Mouse (Mus musculus) forebrain, embryonic 11.5 days (tissue): ENCODE measurements around the gene Prkca. TPM values are rescaled to one million over a fixed set of nuclear protein-coding genes. Genes with fewer than 3 reads are reported as not detected.

ENCODE experiments used
- ATAC-seq: fragments of 200-750 bp; cut with Nextera tagmentation; replicated peaks from 2 replicates; pipeline ENCODE4 v1.8.0; 2017; ENCODE audit warnings: moderate TSS enrichment; ENCODE audit not compliant: low FRiP score
- DNase-seq: peaks from one replicate; pipeline ENCODE4 v3.0.0-alpha.2; 2017; ENCODE audit warnings: low spot score
- H3K27ac ChIP-seq: fragments of 300-500 bp; sonication (generic); 2 replicates; pipeline ENCODE4 v1.5.1; 2014; ENCODE audit warnings: low read depth, low read length
- H3K27me3 ChIP-seq: fragments of 300-500 bp; sonication (generic); 2 replicates; pipeline ENCODE4 v1.6.1; 2014; ENCODE audit warnings: mild to moderate bottlenecking, low read length, mixed read lengths; ENCODE audit not compliant: control insufficient read depth, insufficient read depth
- H3K36me3 ChIP-seq: fragments of 300-500 bp; sonication (generic); 2 replicates; pipeline ENCODE4 v1.6.1; 2014; ENCODE audit warnings: mild to moderate bottlenecking, low read length, moderate library complexity, mixed read lengths; ENCODE audit not compliant: control insufficient read depth, insufficient read depth
- H3K4me1 ChIP-seq: fragments of 300-500 bp; sonication (generic); replicated peaks from 2 replicates; pipeline ENCODE4 v1.6.1; 2014; ENCODE audit warnings: low read length, mixed read lengths; ENCODE audit not compliant: control insufficient read depth, insufficient read depth
- H3K4me2 ChIP-seq: fragments of 300-500 bp; sonication (generic); 2 replicates; pipeline ENCODE4 v1.6.1; 2014; ENCODE audit warnings: low read depth, mild to moderate bottlenecking, low read length, moderate library complexity, mixed read lengths; ENCODE audit not compliant: severe bottlenecking
- H3K4me3 ChIP-seq: fragments of 300-500 bp; sonication (generic); 2 replicates; pipeline ENCODE4 v1.5.1; 2014; ENCODE audit warnings: low read depth, low read length
- H3K9ac ChIP-seq: fragments of 300-500 bp; sonication (generic); 2 replicates; pipeline ENCODE4 v1.6.1; 2014; ENCODE audit warnings: low read length
- H3K9me3 ChIP-seq: fragments of 300-500 bp; sonication (generic); 2 replicates; pipeline ENCODE4 v1.6.1; 2016; ENCODE audit warnings: low read length, mixed read lengths; ENCODE audit not compliant: control insufficient read depth
- WGBS: fragments of 180-500 bp; shearing (Covaris S2); extraction: QIAGEN DNeasy Blood & Tissue Kit; methylation state at CpG from one replicate; pipeline ENCODE4 v1.1.7; 2014; 5-methylcytosine and 5-hydroxymethylcytosine counted together
- polyA plus RNA-seq: library from polyadenylated mRNA; unstranded; fragments of >200 nt; fragmentation: Nextera tagmentation; extraction: Ambion mirVana; gene quantifications from 2 replicates; pipeline ENCODE4 v1.2.1, GENCODE M21; 2014

Prkca gene
- polyA plus RNA-seq, 1 experiment from 2014 or later = 5.2 TPM

- Histone ChIP-seq H3K9me3 (no peaks in the 10 kb centered on the region), H3K36me3 (no peaks in the 10 kb centered on the region), H3K9ac (no peak overlapping the region), H3K4me1 (peaks cover 9% of the 10 kb centered on the region), H3K4me3 (no peak overlapping the region), H3K4me2 (no peak overlapping the region), H3K27ac (no peak overlapping the region), H3K27me3 (peaks cover 10% of the 10 kb centered on the region)
- DNase-seq (no peak), ATAC-seq (no peak)
- 89% methylated on average over 2 of the region's 2 CpGs for WGBS
Observed at GRCm38 (mm10) chr11:108345321-108345720, 1.6 kb upstream of the Prkca start.

GRCm38 (mm10) chr11:108344759-108345158 is 1.0 kb upstream of the Prkca start:
- no peak for DNase-seq
- 50% methylated on average over 8 of the region's 8 CpGs for WGBS

GRCm38 (mm10) chr11:108342781-108343768 is 653 bp downstream of the Prkca start, which contains the start of gene Apoh:
Gene Apoh, plus strand, starts transcription at chr11:108343354.
- peak within 1 kb of the TSS; percentile 85 for H3K9ac ChIP-seq
- H3K27me3 ChIP-seq = peaks cover 10% of the 10 kb centered on the region
- peak within 1 kb of the TSS; percentile 100 for H3K4me2 ChIP-seq
- DNase-seq = peak; percentile 76
- H3K4me1 ChIP-seq = peaks cover 9% of the 10 kb centered on the region
- peak within 1 kb of the TSS; percentile 53; the same call in 1 of the 2 replicates for H3K27ac ChIP-seq
- no peaks in the 10 kb centered on the region for H3K9me3 ChIP-seq
- peak; percentile 31 for ATAC-seq
- WGBS = under 1% methylated on average over 74 of the region's 75 CpGs
- no peaks in the 10 kb centered on the region for H3K36me3 ChIP-seq
- peak within 1 kb of the TSS; percentile 70 for H3K4me3 ChIP-seq

More at GRCm38 (mm10) chr11:108344759-108345158, 1.0 kb upstream of the Prkca start:
- peaks cover 9% of the 10 kb centered on the region for H3K4me1 ChIP-seq
- no peaks in the 10 kb centered on the region for H3K36me3 ChIP-seq
- no peak overlapping the region for H3K27ac ChIP-seq
- H3K9me3 ChIP-seq = no peaks in the 10 kb centered on the region
- peak overlapping the region; percentile 70; the same call in 1 of the 2 replicates for H3K4me3 ChIP-seq
- peak overlapping the region; percentile 100; the same call in 1 of the 2 replicates for H3K4me2 ChIP-seq
- H3K9ac ChIP-seq = no peak overlapping the region
- H3K27me3 ChIP-seq = peaks cover 10% of the 10 kb centered on the region
- no peak for ATAC-seq

GRCm38 (mm10) chr11:108341783-108342182 is 1.9 kb downstream of the Prkca start:
- WGBS = 46% methylated on average over 8 of the region's 8 CpGs
- no peak overlapping the region for H3K4me3 ChIP-seq
- no peaks in the 10 kb centered on the region for H3K36me3 ChIP-seq
- peaks cover 9% of the 10 kb centered on the region for H3K4me1 ChIP-seq
- no peak for ATAC-seq
- no peak overlapping the region for H3K27ac ChIP-seq
- H3K9me3 ChIP-seq = no peaks in the 10 kb centered on the region
- no peak overlapping the region for H3K9ac ChIP-seq
- peaks cover 10% of the 10 kb centered on the region for H3K27me3 ChIP-seq
- DNase-seq = no peak
- no peak overlapping the region for H3K4me2 ChIP-seq

- ATAC-seq (no peak), DNase-seq (no peak)
- Histone ChIP-seq H3K27me3 (peaks cover 10% of the 10 kb centered on the region), H3K4me2 (no peak overlapping the region), H3K36me3 (no peaks in the 10 kb centered on the region), H3K9me3 (no peaks in the 10 kb centered on the region), H3K9ac (no peak overlapping the region), H3K4me1 (peaks cover 9% of the 10 kb centered on the region), H3K27ac (no peak overlapping the region), H3K4me3 (no peak overlapping the region)
- 85% methylated on average over 4 of the region's 4 CpGs for WGBS
Observed at GRCm38 (mm10) chr11:108340293-108340692, 3.4 kb downstream of the Prkca start.

- Histone ChIP-seq H3K9me3 (no peaks in the 10 kb centered on the region), H3K4me3 (no peak overlapping the region), H3K4me1 (no peaks in the 10 kb centered on the region), H3K9ac (no peak overlapping the region), H3K4me2 (no peak overlapping the region), H3K36me3 (no peaks in the 10 kb centered on the region), H3K27ac (no peak overlapping the region), H3K27me3 (peaks cover 3% of the 10 kb centered on the region; the same call in 1 of the 2 replicates)
- DNase-seq = no peak
- 52% methylated on average over 5 of the region's 5 CpGs for WGBS
- ATAC-seq = no peak
Observed at GRCm38 (mm10) chr11:108336445-108336844, 7.3 kb downstream of the Prkca start.

- H3K27me3 ChIP-seq = no peaks in the 10 kb centered on the region
- H3K27ac ChIP-seq = no peak overlapping the region
- no peaks in the 10 kb centered on the region for H3K4me1 ChIP-seq
- WGBS = 88% methylated on average over 4 of the region's 4 CpGs
- H3K9me3 ChIP-seq = no peaks in the 10 kb centered on the region
- no peak overlapping the region for H3K4me3 ChIP-seq
- no peak for ATAC-seq
- DNase-seq = no peak
- H3K9ac ChIP-seq = no peak overlapping the region
- no peak overlapping the region for H3K4me2 ChIP-seq
- no peaks in the 10 kb centered on the region for H3K36me3 ChIP-seq
Observed at GRCm38 (mm10) chr11:108335536-108335935, 8.2 kb downstream of the Prkca start.

- DNase-seq (no peak), ATAC-seq (no peak)
- H3K9ac ChIP-seq = no peak overlapping the region
- H3K36me3 ChIP-seq = no peaks in the 10 kb centered on the region
- 74% methylated on average over 3 of the region's 3 CpGs for WGBS
- no peak overlapping the region for H3K27ac ChIP-seq
- H3K4me2 ChIP-seq = no peak overlapping the region
- no peaks in the 10 kb centered on the region for H3K27me3 ChIP-seq
- H3K4me3 ChIP-seq = no peak overlapping the region
- no peaks in the 10 kb centered on the region for H3K4me1 ChIP-seq
- no peaks in the 10 kb centered on the region for H3K9me3 ChIP-seq
Observed at GRCm38 (mm10) chr11:108334658-108335057, 9.1 kb downstream of the Prkca start.
